Mouse (Mus musculus): ENCODE results near the gene Zdhhc14. TPM values are rescaled to one million over a fixed set of nuclear protein-coding genes. Genes with fewer than 3 reads are reported as not detected.
"Not testable (repeated sequence)": the region's sequence is repeated elsewhere in the genome, so short reads cannot be mapped to it uniquely, and the experiment has no call there.

The Zdhhc14 gene
- polyA plus RNA-seq, 1 experiment from 2014 or later = 2.4 TPM

DNA sequence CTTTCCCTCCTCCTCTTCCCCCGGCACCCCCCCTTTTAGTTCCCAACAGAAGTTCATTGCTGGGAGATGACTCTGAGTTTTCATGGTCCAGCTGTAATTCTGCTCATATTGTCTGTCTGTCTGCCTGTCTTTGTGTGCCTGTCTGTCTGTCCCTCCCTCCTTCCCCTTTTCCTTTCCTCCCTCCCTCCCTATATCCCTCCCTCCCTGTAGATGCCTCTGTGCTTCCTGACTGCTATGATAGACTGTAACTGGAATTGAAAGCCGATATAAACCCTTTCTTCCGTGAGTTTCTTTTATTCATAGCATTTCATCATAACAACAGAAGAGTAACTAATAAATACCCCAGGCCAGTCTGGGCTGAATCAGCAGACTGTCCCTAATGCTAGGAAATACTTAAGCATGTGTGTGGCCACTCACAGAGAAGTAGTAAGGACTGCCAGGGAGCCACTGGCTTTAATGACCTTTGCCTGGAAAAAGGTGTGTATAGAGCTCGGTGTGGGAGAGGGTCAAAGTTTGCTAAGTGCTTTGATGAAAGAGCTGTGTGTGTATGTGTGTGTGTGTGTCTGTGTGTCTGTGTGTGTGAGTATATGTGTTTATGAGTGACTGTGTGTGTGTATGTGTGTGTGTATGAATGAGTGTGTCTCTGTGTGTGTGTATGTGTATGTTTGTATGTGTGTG, 117.7 kb downstream of the Zdhhc14 start:
- Histone ChIP-seq H3K27ac (ENCODE audit: low read length) (no peak overlapping the region), H3K27me3 (ENCODE audit: control insufficient read depth, insufficient read depth, low read length) (no peaks in the 10 kb centered on the region), H3K36me3 (ENCODE audit: control insufficient read depth, insufficient read depth, low read length) (no peaks in the 10 kb centered on the region), H3K4me2 (replicated peaks; ENCODE audit: low read depth, low read length) (no peak overlapping the region), H3K4me3 (ENCODE audit: low read depth, low read length) (no peak overlapping the region), H3K9ac (replicated peaks; ENCODE audit: low read depth, low read length) (no peak overlapping the region), H3K4me1 (ENCODE audit: control insufficient read depth, insufficient read depth, low read length) (0 out of 2 replicates have a peak, but pooled peaks cover 3% of the 10 kb centered on the region), H3K9me3 (ENCODE audit: control insufficient read depth, low read depth, low read length) (no peaks in the 10 kb centered on the region)
- no peak for ATAC-seq (ENCODE audit: insufficient number of reproducible peaks, insufficient read depth, low FRiP score, low read depth)
- 81% methylated on average over 4 of the region's 4 CpGs for WGBS

GRCm38 (mm10) chr17:5612236-5612635, 119.9 kb downstream of the Zdhhc14 start:
- Histone ChIP-seq H3K9ac (replicated peaks; ENCODE audit: low read depth, low read length) (no peak overlapping the region), H3K4me2 (replicated peaks; ENCODE audit: low read depth, low read length) (no peak overlapping the region), H3K4me1 (ENCODE audit: control insufficient read depth, insufficient read depth, low read length) (0 out of 2 replicates have a peak, but pooled peaks cover 3% of the 10 kb centered on the region), H3K27me3 (ENCODE audit: control insufficient read depth, insufficient read depth, low read length) (no peaks in the 10 kb centered on the region), H3K4me3 (ENCODE audit: low read depth, low read length) (no peak overlapping the region), H3K36me3 (ENCODE audit: control insufficient read depth, insufficient read depth, low read length) (no peaks in the 10 kb centered on the region), H3K9me3 (ENCODE audit: control insufficient read depth, low read depth, low read length) (no peaks in the 10 kb centered on the region), H3K27ac (ENCODE audit: low read length) (no peak overlapping the region)
- whole genome bisulfite sequencing = 63% methylated on average over 4 of the region's 4 CpGs
- ATAC-seq (ENCODE audit: insufficient number of reproducible peaks, insufficient read depth, low FRiP score, low read depth) = no peak

DNA sequence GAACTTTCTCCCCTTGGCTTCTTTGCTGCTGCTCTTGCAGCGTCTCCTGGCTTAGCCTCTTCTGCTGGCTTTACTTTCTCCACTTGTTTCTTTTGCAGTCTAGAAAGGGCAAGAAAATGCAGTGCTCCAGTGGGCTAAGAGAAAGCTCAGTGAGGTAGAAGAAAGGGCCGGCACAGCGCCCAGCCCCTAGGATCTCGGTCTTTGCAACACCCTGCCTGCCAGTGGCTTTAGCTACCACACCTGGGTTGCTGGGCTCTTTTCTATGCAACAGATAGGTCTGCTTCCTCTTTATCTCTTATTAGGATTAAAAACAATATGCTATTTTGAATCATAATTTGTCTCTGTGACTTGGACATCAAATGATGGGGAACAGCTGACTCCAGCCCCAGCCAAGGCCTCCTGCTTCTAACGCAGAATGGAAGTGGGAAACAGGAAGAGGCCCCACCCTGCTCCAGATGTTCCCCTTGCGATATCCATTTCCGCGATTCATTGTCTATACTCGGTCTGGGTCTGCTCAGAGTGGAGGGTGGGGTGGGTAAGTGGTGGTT, 122.5 kb downstream of the Zdhhc14 start:
- Histone ChIP-seq H3K27ac (ENCODE audit: low read length) (peak overlapping the region; percentile 71; the same call in 1 of the 2 replicates), H3K27me3 (ENCODE audit: control insufficient read depth, insufficient read depth, low read length) (no peaks in the 10 kb centered on the region), H3K4me2 (replicated peaks; ENCODE audit: low read depth, low read length) (no peak overlapping the region), H3K4me1 (ENCODE audit: control insufficient read depth, insufficient read depth, low read length) (0 out of 2 replicates have a peak, but pooled peaks cover 3% of the 10 kb centered on the region), H3K9me3 (ENCODE audit: control insufficient read depth, low read depth, low read length) (no peaks in the 10 kb centered on the region), H3K4me3 (ENCODE audit: low read depth, low read length) (no peak overlapping the region), H3K36me3 (ENCODE audit: control insufficient read depth, insufficient read depth, low read length) (no peaks in the 10 kb centered on the region), H3K9ac (replicated peaks; ENCODE audit: low read depth, low read length) (no peak overlapping the region)
- peak; percentile 74; the same call in 1 of the 2 replicates for ATAC-seq (ENCODE audit: insufficient number of reproducible peaks, insufficient read depth, low FRiP score, low read depth)
- 39% methylated on average over 9 of the region's 9 CpGs for WGBS

- H3K4me1 ChIP-seq (ENCODE audit: control insufficient read depth, insufficient read depth, low read length) = no peaks in the 10 kb centered on the region
- H3K27ac ChIP-seq (ENCODE audit: low read length) = no peak overlapping the region
- no peak overlapping the region for H3K9ac ChIP-seq (replicated peaks; ENCODE audit: low read depth, low read length)
- no peaks in the 10 kb centered on the region for H3K9me3 ChIP-seq (ENCODE audit: control insufficient read depth, low read depth, low read length)
- no peak for ATAC-seq (ENCODE audit: insufficient number of reproducible peaks, insufficient read depth, low FRiP score, low read depth)
- H3K27me3 ChIP-seq (ENCODE audit: control insufficient read depth, insufficient read depth, low read length) = no peaks in the 10 kb centered on the region
- H3K4me2 ChIP-seq (replicated peaks; ENCODE audit: low read depth, low read length) = no peak overlapping the region
- WGBS = 84% methylated on average over 25 of the region's 25 CpGs
- no peaks in the 10 kb centered on the region for H3K36me3 ChIP-seq (ENCODE audit: control insufficient read depth, insufficient read depth, low read length)
- H3K4me3 ChIP-seq (ENCODE audit: low read depth, low read length) = no peak overlapping the region
Observed at GRCm38 (mm10) chr17:5621626-5622591, 129.6 kb downstream of the Zdhhc14 start.

- 45% methylated on average over 6 of the region's 6 CpGs for WGBS
- Histone ChIP-seq H3K4me2 (replicated peaks; ENCODE audit: low read depth, low read length) (no peak overlapping the region), H3K9ac (replicated peaks; ENCODE audit: low read depth, low read length) (no peak overlapping the region), H3K27ac (ENCODE audit: low read length) (no peak overlapping the region), H3K36me3 (ENCODE audit: control insufficient read depth, insufficient read depth, low read length) (no peaks in the 10 kb centered on the region), H3K4me1 (ENCODE audit: control insufficient read depth, insufficient read depth, low read length) (no peaks in the 10 kb centered on the region), H3K4me3 (ENCODE audit: low read depth, low read length) (no peak overlapping the region), H3K27me3 (ENCODE audit: control insufficient read depth, insufficient read depth, low read length) (no peaks in the 10 kb centered on the region), H3K9me3 (ENCODE audit: control insufficient read depth, low read depth, low read length) (no peaks in the 10 kb centered on the region)
- ATAC-seq (ENCODE audit: insufficient number of reproducible peaks, insufficient read depth, low FRiP score, low read depth) = no peak
Observed at GRCm38 (mm10) chr17:5622764-5623163, 130.4 kb downstream of the Zdhhc14 start.

- no peak; the same call in 1 of the 2 replicates for ATAC-seq (ENCODE audit: insufficient number of reproducible peaks, insufficient read depth, low FRiP score, low read depth)
- Histone ChIP-seq H3K27ac (ENCODE audit: low read length) (no peak overlapping the region), H3K4me3 (ENCODE audit: low read depth, low read length) (no peak overlapping the region)
Observed at GRCm38 (mm10) chr17:5623181-5623580, 130.8 kb downstream of the Zdhhc14 start.

DNA sequence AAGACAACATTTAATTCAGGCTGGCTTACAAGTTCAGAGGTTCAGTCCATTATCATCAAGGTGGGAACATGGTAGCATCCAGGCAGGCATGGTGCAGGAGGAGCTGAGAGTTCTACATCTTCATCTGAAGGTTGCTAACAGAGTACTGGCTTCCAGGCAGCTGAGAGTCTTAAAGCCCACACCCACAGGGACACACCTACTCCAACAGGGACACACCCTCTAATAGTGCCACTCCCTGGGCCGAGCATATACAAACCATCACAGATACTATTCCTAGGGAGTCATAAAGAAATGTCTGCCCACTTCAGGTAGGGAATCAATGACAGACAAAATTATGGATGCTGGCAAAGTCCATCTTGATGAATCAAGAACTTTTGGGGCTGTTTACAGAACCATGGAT, 132.5 kb downstream of the Zdhhc14 start:
- ATAC-seq (ENCODE audit: insufficient number of reproducible peaks, insufficient read depth, low FRiP score, low read depth); H3K27me3 ChIP-seq (ENCODE audit: control insufficient read depth, insufficient read depth, low read length): not testable (repeated sequence)
- WGBS = 78% methylated on average over 1 of the region's 1 CpGs

More at GRCm38 (mm10) chr17:5623181-5623580, 130.8 kb downstream of the Zdhhc14 start:
- Histone ChIP-seq H3K9me3 (ENCODE audit: control insufficient read depth, low read depth, low read length) (no peaks in the 10 kb centered on the region), H3K9ac (replicated peaks; ENCODE audit: low read depth, low read length) (no peak overlapping the region), H3K4me1 (ENCODE audit: control insufficient read depth, insufficient read depth, low read length) (no peaks in the 10 kb centered on the region), H3K27me3 (ENCODE audit: control insufficient read depth, insufficient read depth, low read length) (no peaks in the 10 kb centered on the region), H3K36me3 (ENCODE audit: control insufficient read depth, insufficient read depth, low read length) (no peaks in the 10 kb centered on the region), H3K4me2 (replicated peaks; ENCODE audit: low read depth, low read length) (no peak overlapping the region)

GRCm38 (mm10) chr17:5626402-5626801, 134.0 kb downstream of the Zdhhc14 start:
- H3K9me3 ChIP-seq (ENCODE audit: control insufficient read depth, low read depth, low read length) = no peaks in the 10 kb centered on the region
- no peaks in the 10 kb centered on the region for H3K4me1 ChIP-seq (ENCODE audit: control insufficient read depth, insufficient read depth, low read length)
- H3K9ac ChIP-seq (replicated peaks; ENCODE audit: low read depth, low read length) = no peak overlapping the region
- H3K27me3 ChIP-seq (ENCODE audit: control insufficient read depth, insufficient read depth, low read length) = no peaks in the 10 kb centered on the region
- no peak overlapping the region for H3K4me3 ChIP-seq (ENCODE audit: low read depth, low read length)
- ATAC-seq (ENCODE audit: insufficient number of reproducible peaks, insufficient read depth, low FRiP score, low read depth) = no peak
- no peak overlapping the region for H3K27ac ChIP-seq (ENCODE audit: low read length)
- H3K4me2 ChIP-seq (replicated peaks; ENCODE audit: low read depth, low read length) = no peak overlapping the region
- H3K36me3 ChIP-seq (ENCODE audit: control insufficient read depth, insufficient read depth, low read length) = no peaks in the 10 kb centered on the region
- 88% methylated on average over 3 of the region's 3 CpGs for WGBS

More for the DNA sequence above, 132.5 kb downstream of the Zdhhc14 start:
- not testable (repeated sequence) for H3K4me1 ChIP-seq (ENCODE audit: control insufficient read depth, insufficient read depth, low read length); H3K27ac ChIP-seq (ENCODE audit: low read length); H3K4me3 ChIP-seq (ENCODE audit: low read depth, low read length); H3K9me3 ChIP-seq (ENCODE audit: control insufficient read depth, low read depth, low read length); H3K4me2 ChIP-seq (replicated peaks; ENCODE audit: low read depth, low read length); H3K36me3 ChIP-seq (ENCODE audit: control insufficient read depth, insufficient read depth, low read length); H3K9ac ChIP-seq (replicated peaks; ENCODE audit: low read depth, low read length)

All from stomach, embryonic 14.5 days (tissue).